Mouse (Mus musculus) lung, embryonic 14.5 days (tissue): ENCODE results near the gene Tmed6. TPM values are rescaled to one million over a fixed set of nuclear protein-coding genes. Genes with fewer than 3 reads are reported as not detected.

Experiments used
- ATAC-seq: fragments of 200-750 bp; cut with Nextera tagmentation; 2 replicates; pipeline ENCODE4 v1.8.0; 2017; ENCODE audit warnings: mild to moderate bottlenecking, moderate TSS enrichment, moderate library complexity; ENCODE audit not compliant: insufficient read depth
- DNase-seq: peaks from one replicate; pipeline ENCODE4 v3.0.0-alpha.2; 2015
- H3K27ac ChIP-seq: fragments of 300-500 bp; sonication (generic); 2 replicates; pipeline ENCODE4 v1.5.1; 2014; ENCODE audit warnings: low read depth, mild to moderate bottlenecking, moderate library complexity
- H3K27me3 ChIP-seq: fragments of 300-500 bp; sonication (generic); 2 replicates; pipeline ENCODE4 v1.6.1; 2014; ENCODE audit warnings: low read length, control low read depth; ENCODE audit not compliant: insufficient read depth
- H3K36me3 ChIP-seq: fragments of 300-500 bp; sonication (generic); 2 replicates; pipeline ENCODE4 v1.6.1; 2014; ENCODE audit warnings: control low read depth; ENCODE audit not compliant: insufficient read depth
- H3K4me1 ChIP-seq: fragments of 300-500 bp; sonication (generic); 2 replicates; pipeline ENCODE4 v1.6.1; 2014; ENCODE audit warnings: antibody characterized with exemption, control low read depth; ENCODE audit not compliant: insufficient read depth
- H3K4me2 ChIP-seq: fragments of 300-500 bp; sonication (generic); 2 replicates; pipeline ENCODE4 v1.6.1; 2014; ENCODE audit warnings: mild to moderate bottlenecking
- H3K4me3 ChIP-seq: fragments of 300-500 bp; sonication (generic); 2 replicates; pipeline ENCODE4 v1.5.1; 2014; ENCODE audit warnings: low read depth, low read length
- H3K9ac ChIP-seq: fragments of 300-500 bp; sonication (generic); 2 replicates; pipeline ENCODE4 v1.6.1; 2014
- H3K9me3 ChIP-seq: fragments of 300-500 bp; sonication (generic); 2 replicates; pipeline ENCODE4 v1.6.1; 2016; ENCODE audit warnings: low read depth, low read length, control low read depth
- CTCF ChIP-seq: IDR thresholded peaks from 2 replicates; pipeline ENCODE4 v1.5.1; 2016; ENCODE audit warnings: antibody characterized with exemption, low read depth
- whole genome bisulfite sequencing: fragments of 180-500 bp; shearing (Covaris S2); extraction: QIAGEN DNeasy Blood & Tissue Kit; methylation state at CpG from one replicate; pipeline ENCODE4 v1.1.7; 2014; 5-methylcytosine and 5-hydroxymethylcytosine counted together
- polyA plus RNA-seq: library from polyadenylated mRNA; unstranded; fragments of >200 nt; fragmentation: Nextera tagmentation; extraction: Ambion mirVana; gene quantifications from 2 replicates; pipeline ENCODE4 v1.2.1, GENCODE M21; 2014

Tmed6 gene
- polyA plus RNA-seq, 1 experiment from 2014 or later, result 1.1 TPM

DNA sequence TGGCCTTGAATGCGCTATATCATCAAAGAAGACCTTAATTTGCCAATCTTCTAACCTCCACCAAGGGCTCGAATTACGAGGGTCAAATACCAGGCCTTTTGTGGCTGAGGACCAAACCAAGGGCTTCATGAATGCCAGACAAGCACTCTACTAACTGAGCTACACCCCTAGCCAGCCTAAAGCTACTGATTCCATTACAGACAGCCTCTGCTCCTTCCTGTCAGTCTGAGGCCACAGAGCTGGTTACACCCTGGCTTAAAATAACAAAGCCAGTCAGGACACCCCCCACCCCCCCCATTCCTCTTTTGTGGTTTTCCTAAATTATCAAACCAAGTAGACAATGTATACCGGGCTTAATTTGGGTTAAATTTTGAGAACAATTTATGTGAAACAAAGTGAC lies 8.3 kb upstream of the Tmed6 start:
- 74% methylated on average over 4 of the region's 4 CpGs for WGBS
- no peaks in the 10 kb centered on the region for H3K4me1 ChIP-seq
- H3K4me2 ChIP-seq, result no peak overlapping the region
- H3K27me3 ChIP-seq, result no peaks in the 10 kb centered on the region
- H3K36me3 ChIP-seq, result peaks cover 73% of the 10 kb centered on the region
- no peak overlapping the region for H3K4me3 ChIP-seq
- H3K9ac ChIP-seq, result no peak overlapping the region
- DNase-seq (no peak), ATAC-seq (no peak)
- no peaks in the 10 kb centered on the region for H3K9me3 ChIP-seq
- TF ChIP-seq CTCF, result no peak
- no peak overlapping the region for H3K27ac ChIP-seq

DNA sequence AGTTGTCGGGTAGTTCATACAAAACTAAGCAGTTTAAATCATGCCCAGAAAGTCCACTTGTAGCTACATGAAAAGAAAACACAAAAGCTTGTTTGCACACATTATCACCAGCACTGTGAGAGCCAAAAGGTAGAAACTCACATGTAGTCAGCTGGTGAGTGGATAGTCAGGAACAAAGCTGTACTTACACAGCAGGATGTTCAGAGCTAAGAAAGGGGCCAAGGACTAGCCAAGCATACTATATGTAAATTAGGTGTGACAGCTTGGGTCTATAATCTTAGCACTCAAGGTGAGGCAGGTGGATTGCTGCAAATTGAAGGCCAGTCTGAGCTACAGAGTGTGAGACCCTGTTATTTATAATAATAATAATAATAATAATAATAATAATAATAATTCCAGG lies 2.8 kb downstream of the Tmed6 start:
- Histone ChIP-seq H3K9ac (no peak overlapping the region), H3K9me3 (no peaks in the 10 kb centered on the region), H3K4me2 (no peak overlapping the region), H3K27ac (no peak overlapping the region), H3K4me1 (no peaks in the 10 kb centered on the region), H3K27me3 (no peaks in the 10 kb centered on the region), H3K4me3 (no peak overlapping the region), H3K36me3 (peaks cover 21% of the 10 kb centered on the region)
- ATAC-seq (no peak), DNase-seq (no peak)
- 67% methylated on average over 1 of the region's 1 CpGs for WGBS
- TF ChIP-seq CTCF, result no peak

DNA sequence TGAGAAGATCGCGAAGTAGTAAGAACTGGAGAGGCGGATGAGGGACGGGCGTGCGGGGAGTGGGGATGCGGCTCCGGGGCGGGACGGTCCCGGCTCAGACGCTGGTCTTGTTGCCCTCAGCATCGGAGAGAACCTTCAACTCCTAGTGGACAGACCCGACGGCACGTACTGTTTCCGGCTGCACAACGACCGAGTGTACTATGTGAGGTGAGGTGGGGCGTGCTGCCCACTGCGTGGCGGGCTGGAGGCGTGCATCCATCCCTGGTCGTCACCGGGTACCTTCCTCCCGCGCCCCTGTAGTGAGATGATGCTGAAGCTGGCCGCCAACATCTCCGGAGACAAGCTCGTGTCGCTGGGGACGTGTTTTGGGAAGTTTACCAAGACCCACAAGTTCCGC lies 8.5 kb downstream of the Tmed6 start:
- H3K27me3 ChIP-seq, result no peaks in the 10 kb centered on the region
- H3K4me3 ChIP-seq, result peak overlapping the region; percentile 100
- H3K9me3 ChIP-seq, result no peaks in the 10 kb centered on the region
- peak; percentile 63 for ATAC-seq
- no peaks in the 10 kb centered on the region for H3K4me1 ChIP-seq
- H3K4me2 ChIP-seq, result peak overlapping the region; percentile 82
- peak overlapping the region; percentile 52; the same call in 1 of the 2 replicates for H3K27ac ChIP-seq
- WGBS, result under 1% methylated on average over 33 of the region's 33 CpGs
- peaks cover 49% of the 10 kb centered on the region for H3K36me3 ChIP-seq
- peak overlapping the region; percentile 80 for H3K9ac ChIP-seq
- TF ChIP-seq CTCF, result 0 out of 2 replicates have a peak, but pooled peaks have one; percentile 21
- peak; percentile 19 for DNase-seq

DNA sequence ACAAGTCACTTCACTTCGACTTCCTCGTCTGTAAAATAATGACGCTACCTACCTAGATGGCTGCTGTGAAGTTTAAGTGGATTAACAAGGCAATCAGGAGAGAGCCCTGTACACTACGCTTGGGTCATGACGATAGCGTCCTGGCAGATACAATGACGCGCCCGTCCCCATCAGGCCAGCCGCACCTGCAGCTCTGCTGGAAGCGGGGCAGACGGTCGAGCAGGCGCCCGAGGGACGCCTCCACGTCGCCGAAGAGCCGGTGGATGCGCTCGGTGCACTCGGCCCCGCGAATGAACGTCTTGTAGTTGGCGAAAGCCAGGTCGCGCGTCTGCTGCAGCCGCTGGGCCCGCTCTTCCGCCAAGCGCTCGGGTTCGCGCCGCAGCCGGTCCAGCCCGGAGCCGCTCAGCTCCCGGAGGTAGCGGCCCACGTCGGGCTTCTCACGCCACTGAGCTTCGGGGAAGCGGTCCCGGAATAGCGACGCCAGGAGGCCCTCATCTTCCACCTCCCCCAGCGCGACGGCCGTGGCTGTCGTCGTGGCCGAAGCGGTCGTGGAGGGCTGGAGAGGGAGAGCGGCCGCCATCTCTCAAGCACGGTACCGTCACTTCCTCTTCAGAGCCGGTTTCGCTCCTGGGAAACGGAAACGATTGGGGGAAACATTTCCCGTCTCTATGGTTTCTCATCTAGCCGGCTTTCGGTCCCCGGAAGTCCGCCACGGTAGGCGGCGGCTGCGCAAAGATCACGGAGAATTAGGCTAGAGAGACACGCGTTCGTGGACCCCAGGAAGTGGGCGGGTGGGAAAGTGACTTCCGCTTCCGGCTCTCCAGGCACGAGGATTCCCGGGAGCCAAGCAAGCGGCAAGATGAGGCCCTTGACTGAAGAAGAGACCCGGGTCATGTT lies 9.1 kb downstream of the Tmed6 start, which contains the start of the genes Cog8 and Nip7:
Gene Cog8 (minus strand): TSS at position 614 of the 897 bp plus-strand sequence.
Gene Nip7 (plus strand): TSS at position 802 of the 897 bp plus-strand sequence.
- H3K4me3 ChIP-seq, result peak within 1 kb of the TSS; percentile 100
- no peaks in the 10 kb centered on the region for H3K9me3 ChIP-seq
- no peaks in the 10 kb centered on the region for H3K4me1 ChIP-seq
- 0 out of 2 replicates have a peak, but pooled peaks have one; percentile 3 for TF ChIP-seq CTCF
- peak within 1 kb of the TSS; percentile 80 for H3K9ac ChIP-seq
- peaks cover 56% of the 10 kb centered on the region for H3K36me3 ChIP-seq
- ATAC-seq, result peak; percentile 97
- WGBS, result under 1% methylated on average over 88 of the region's 88 CpGs
- H3K4me2 ChIP-seq, result peak within 1 kb of the TSS; percentile 82
- peak; percentile 99 for DNase-seq
- no peaks in the 10 kb centered on the region for H3K27me3 ChIP-seq
- peak within 1 kb of the TSS; percentile 80 for H3K27ac ChIP-seq

DNA sequence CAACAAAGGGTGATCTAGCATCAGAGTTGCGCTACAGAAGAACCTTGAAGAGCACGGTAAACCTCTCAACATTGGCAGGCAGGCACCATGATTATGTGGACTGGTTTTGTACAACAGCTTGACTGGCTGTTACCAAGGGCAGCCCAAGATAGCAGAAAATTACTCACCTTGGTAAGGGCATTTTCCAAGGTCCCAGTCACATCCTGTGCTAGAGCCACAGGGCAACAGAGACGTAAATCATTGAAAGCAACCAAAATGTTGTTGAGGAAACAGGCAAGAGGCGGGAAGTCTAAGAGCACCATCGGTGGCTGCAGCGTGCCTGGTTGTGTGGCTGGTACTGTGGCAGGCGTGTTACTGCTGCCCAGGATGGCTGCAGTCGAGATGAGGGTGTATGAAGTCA lies 13.4 kb downstream of the Tmed6 start:
- H3K9me3 ChIP-seq, result no peaks in the 10 kb centered on the region
- ATAC-seq (no peak), DNase-seq (no peak)
- H3K27ac ChIP-seq, result no peak overlapping the region
- H3K9ac ChIP-seq, result no peak overlapping the region
- H3K27me3 ChIP-seq, result no peaks in the 10 kb centered on the region
- H3K4me3 ChIP-seq, result no peak overlapping the region
- WGBS, result 94% methylated on average over 8 of the region's 8 CpGs
- H3K36me3 ChIP-seq, result peaks cover 57% of the 10 kb centered on the region
- TF ChIP-seq CTCF, result no peak
- H3K4me1 ChIP-seq, result no peaks in the 10 kb centered on the region
- no peak overlapping the region for H3K4me2 ChIP-seq

DNA sequence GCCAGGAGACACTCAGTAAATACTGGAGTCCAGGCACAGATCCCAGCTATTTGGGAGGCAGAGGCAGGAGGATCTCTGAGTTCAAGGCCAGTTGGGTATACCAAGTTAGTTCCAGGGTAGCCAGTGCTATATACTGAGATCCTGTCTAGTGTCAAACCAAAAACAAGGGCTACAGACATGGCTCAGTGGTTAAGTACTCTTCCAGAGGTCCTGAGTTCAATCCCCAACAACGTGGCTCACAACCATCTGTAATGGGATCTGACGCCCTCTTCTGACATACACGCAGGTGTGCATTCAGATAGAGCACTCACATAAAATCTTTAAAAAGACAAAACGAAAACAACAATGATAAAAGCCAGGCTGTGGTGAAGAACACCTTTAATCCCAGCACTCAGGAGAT lies 16.0 kb downstream of the Tmed6 start:
- peak overlapping the region; percentile 75 for H3K4me2 ChIP-seq
- no peak for DNase-seq
- no peak for TF ChIP-seq CTCF
- peak overlapping the region; percentile 94; the same call in 1 of the 2 replicates for H3K27ac ChIP-seq
- peaks cover 77% of the 10 kb centered on the region for H3K36me3 ChIP-seq
- WGBS, result 93% methylated on average over 4 of the region's 4 CpGs
- no peaks in the 10 kb centered on the region for H3K9me3 ChIP-seq
- peak overlapping the region; percentile 87 for H3K4me3 ChIP-seq
- no peak for ATAC-seq
- no peaks in the 10 kb centered on the region for H3K4me1 ChIP-seq
- H3K9ac ChIP-seq, result no peak overlapping the region
- H3K27me3 ChIP-seq, result no peaks in the 10 kb centered on the region
